Mouse (Mus musculus) left cerebral cortex, adult 18-20 months (tissue): ENCODE measurements at regions not wholly inside any gene's neighbourhood (a gene's known extent, or its start where the extent isn't known, plus 50 kb on each side); places are given as distances from the start of the nearest gene placed in this dataset.

ENCODE experiments used
- DNase-seq, 2 experiments: peaks; one replicate each; pipeline ENCODE4 v3.0.0; 2021 to 2022; ENCODE audit warnings: low spot score in 2 of 2, mixed read lengths in 1 of 2

GRCm38 (mm10) chr16:13034136-13034535 is 75.3 kb upstream of the Ercc4 start:
- DNase-seq = no peak

GRCm38 (mm10) chr16:13036596-13036995 is 72.9 kb upstream of the Ercc4 start:
- no peak for DNase-seq

DNA sequence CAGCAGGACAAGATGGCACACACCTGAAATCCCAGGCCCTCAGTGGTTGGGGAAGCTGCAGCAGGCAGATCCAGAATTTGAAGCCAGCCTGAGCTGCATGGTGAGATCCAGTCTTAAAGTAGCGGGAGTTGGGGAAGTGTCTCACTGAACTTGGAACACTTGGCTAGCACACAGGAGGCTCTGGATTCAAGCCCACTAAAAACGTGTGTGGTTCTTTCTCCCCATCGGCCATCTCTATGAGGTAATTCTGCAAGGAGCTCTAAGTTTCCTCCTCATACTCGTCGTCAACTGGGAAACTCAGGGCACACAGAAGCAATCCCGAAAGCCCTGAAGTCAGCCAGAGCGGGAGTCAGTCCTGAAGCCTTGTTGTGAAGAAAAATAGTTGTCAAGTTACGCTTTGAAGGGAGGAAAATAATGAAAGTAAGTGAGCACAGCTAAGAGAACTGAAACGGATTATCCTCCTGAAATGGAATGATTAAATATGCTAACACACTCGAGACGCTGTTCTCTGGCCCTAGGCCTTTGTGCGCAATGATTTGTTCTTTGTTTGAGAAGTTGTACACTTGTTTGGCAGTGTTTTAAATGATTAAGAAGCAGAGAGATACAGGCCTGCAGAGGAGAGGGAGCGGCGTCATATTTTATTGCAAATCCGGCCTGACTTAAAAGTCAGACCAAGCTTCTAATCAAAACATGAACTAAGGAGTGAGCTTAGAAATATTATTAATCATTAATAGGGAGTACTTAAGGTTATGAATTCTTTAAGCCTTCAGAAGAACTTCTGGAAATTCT is 69.0 kb upstream of the Ercc4 start:
- no peak for DNase-seq

- no peak for DNase-seq
Observed at GRCm38 (mm10) chr16:13041356-13041755, 68.1 kb upstream of the Ercc4 start.

DNA sequence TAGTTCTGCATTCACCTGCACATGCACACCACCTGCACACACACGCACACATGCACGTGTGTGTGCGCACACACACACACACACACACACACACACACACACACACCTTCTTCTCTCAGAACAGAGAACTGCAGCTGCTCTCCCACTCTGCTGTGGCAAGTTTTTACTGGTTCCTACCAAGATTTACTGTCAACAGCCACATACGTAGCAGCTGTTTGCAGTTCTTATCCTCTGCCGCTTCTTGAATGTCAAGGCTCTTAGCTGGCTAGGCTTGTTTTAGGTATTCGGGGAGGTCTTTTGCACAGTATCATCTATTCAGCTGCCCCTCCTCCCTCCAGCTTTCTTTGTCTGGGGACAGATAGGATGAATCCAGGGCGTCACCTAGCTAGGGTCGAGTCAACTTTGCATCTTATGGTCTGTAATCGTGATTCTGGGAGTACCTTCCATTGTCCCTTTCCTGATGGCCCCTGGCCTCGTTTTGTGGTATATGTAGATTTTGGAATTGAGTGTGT is 64.3 kb upstream of the Ercc4 start:
- DNase-seq = no peak

DNA sequence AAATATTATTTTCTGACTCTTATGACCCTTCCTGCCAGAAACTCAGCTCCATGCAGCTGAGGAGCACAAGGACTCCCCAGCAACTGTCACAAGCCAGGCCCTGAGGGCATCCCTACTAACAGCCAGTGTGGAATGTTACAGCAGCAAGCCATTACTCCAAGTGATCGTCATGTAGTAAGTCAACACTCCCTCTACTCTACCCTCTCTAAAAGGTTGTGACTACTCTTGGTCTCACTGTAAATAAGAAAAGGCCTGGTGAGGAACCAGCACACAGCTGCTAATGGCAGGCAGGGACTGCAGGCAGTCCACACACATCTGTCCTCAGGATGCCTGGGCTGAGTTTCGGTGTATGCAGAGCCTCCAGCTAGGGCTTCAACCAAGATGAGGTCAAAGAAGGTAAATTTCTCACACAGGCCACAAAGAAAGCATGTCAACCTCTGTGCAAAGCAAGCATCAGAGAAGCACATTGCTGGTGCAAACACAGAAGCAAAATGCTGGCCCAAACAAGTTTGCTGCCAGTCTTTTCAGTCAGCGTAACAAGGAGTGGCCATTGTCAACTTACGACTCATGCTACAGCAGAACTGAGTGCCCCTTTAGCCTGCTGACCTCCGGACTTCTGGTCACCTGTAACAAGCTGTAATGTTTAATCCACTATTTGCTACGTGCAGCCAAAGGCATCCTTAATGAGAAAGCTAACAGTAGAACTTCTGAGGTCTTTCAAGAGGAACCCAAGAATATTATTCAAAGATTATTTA is 62.9 kb upstream of the Ercc4 start:
- no peak for DNase-seq

DNA sequence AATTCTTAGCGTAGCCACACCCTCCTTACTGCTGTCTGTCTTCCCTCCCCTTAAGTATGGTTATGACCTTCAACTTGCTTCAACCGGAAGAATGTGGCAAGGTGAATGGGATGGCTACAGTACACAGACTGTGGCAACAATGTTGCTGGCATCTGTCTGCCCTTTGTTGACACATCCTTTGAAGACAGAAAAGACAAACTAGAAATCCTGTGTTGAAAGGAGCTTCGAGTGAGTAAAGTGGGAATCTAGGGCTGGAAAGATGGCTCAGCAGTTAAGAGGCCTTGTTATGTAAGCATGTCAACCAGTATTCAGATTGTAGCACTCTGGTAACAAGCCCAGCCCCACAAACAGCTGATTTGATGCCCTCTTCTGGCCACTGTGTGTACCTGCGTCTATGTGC is 60.2 kb upstream of the Ercc4 start:
- no peak for DNase-seq

GRCm38 (mm10) chr16:13050225-13050892 is 59.1 kb upstream of the Ercc4 start:
- DNase-seq = no peak

- no peak for DNase-seq
Observed at GRCm38 (mm10) chr16:13054956-13055355, 54.5 kb upstream of the Ercc4 start.
